Mouse (Mus musculus): Measurements from ENCODE around the gene Fbxl17.

GRCm38 (mm10) chr17:63207714-63208113, 292.1 kb downstream of the Fbxl17 start:
- TF ChIP-seq CTCF (IDR thresholded peaks at IDR 0.05), result no peak
- no peak for TF ChIP-seq EP300 (IDR thresholded peaks at IDR 0.05; ENCODE audit: insufficient read depth, low read depth, low read length)
- no peak for TF ChIP-seq POLR2A (IDR thresholded peaks at IDR 0.05; ENCODE audit: insufficient read depth, low read depth, low read length)
